7 mouse cellular contexts compared by ENCODE assay signal in genomic region chr10:39646629-39647019, GRCm38 (mm10). TPM values are rescaled to one million over a fixed set of nuclear protein-coding genes. Genes with fewer than 3 reads are reported as not detected.
DNase-seq lines count a peak whose midpoint lies in the region; ATAC-seq and TF ChIP-seq lines count a peak whose summit lies in the region.

No protein-coding gene starts in this region.

- H3K4me2 ChIP-seq in forebrain, embryonic 12.5 days: no peak overlapping the region
- H3K4me2 ChIP-seq in intestine, embryonic 14.5 days (ENCODE audit: low read length): peak overlapping the region; percentile 2; the same call in 1 of the 2 replicates
- peak overlapping the region; percentile 23; the same call in 1 of the 2 replicates for H3K4me2 ChIP-seq in lung, embryonic 14.5 days

- peaks cover 13% of the 10 kb centered on the region for H3K4me1 ChIP-seq in forebrain, embryonic 12.5 days
- H3K4me1 ChIP-seq in intestine, embryonic 14.5 days (replicated peaks; ENCODE audit: control insufficient read depth, insufficient read depth, low read length): peaks cover 17% of the 10 kb centered on the region
- peaks cover 17% of the 10 kb centered on the region for H3K4me1 ChIP-seq in lung, embryonic 14.5 days (ENCODE audit: insufficient read depth)

- no peaks in the 10 kb centered on the region for H3K9me3 ChIP-seq in forebrain, embryonic 12.5 days
- no peaks in the 10 kb centered on the region for H3K9me3 ChIP-seq in intestine, embryonic 14.5 days (ENCODE audit: control insufficient read depth, low read length)
- H3K9me3 ChIP-seq in lung, embryonic 14.5 days (ENCODE audit: low read depth, low read length): no peaks in the 10 kb centered on the region

- 60% methylated on average over 14 of the region's 14 CpGs for WGBS in forebrain, embryonic 12.5 days
- WGBS in intestine, embryonic 14.5 days: 21% methylated on average over 14 of the region's 14 CpGs
- 19% methylated on average over 14 of the region's 14 CpGs for WGBS in lung, embryonic 14.5 days

- peaks cover 15% of the 10 kb centered on the region for H3K36me3 ChIP-seq in forebrain, embryonic 12.5 days (replicated peaks)
- peaks cover 64% of the 10 kb centered on the region for H3K36me3 ChIP-seq in intestine, embryonic 14.5 days (ENCODE audit: control insufficient read depth, insufficient read depth, low read length)
- H3K36me3 ChIP-seq in lung, embryonic 14.5 days (ENCODE audit: insufficient read depth): peaks cover 54% of the 10 kb centered on the region

- peak; percentile 75 for DNase-seq in testis, postnatal 10 days (ENCODE audit: low spot score)
- no peak for DNase-seq in testis, postnatal 14 days (ENCODE audit: low spot score)
- no peak for DNase-seq in intestine, embryonic 14.5 days (ENCODE audit: low spot score)
- DNase-seq in lung, embryonic 14.5 days: peak; percentile 93
- DNase-seq in urinary bladder, postnatal 36 days (ENCODE audit: low spot score in 2 of 2): no peak
- DNase-seq in natural killer cell, adult 2 months (ENCODE audit: low spot score in 2 of 2): no peak

- peak overlapping the region; percentile 66 for H3K27ac ChIP-seq in forebrain, embryonic 12.5 days
- peak overlapping the region; percentile 71 for H3K27ac ChIP-seq in intestine, embryonic 14.5 days (ENCODE audit: low read depth)
- H3K27ac ChIP-seq in lung, embryonic 14.5 days (ENCODE audit: low read depth): peak overlapping the region; percentile 68

- ATAC-seq in forebrain, embryonic 12.5 days (ENCODE audit: low FRiP score): peak; percentile 57; the same call in 1 of the 2 replicates
- 0 out of 2 replicates have a peak, but pooled peaks have one; percentile 40 for ATAC-seq in intestine, embryonic 14.5 days (replicated peaks; ENCODE audit: low FRiP score, low TSS enrichment, low read depth)
- ATAC-seq in lung, embryonic 14.5 days (ENCODE audit: insufficient read depth): peak; percentile 85

- H3K27me3 ChIP-seq in forebrain, embryonic 12.5 days: no peaks in the 10 kb centered on the region
- no peaks in the 10 kb centered on the region for H3K27me3 ChIP-seq in intestine, embryonic 14.5 days (replicated peaks; ENCODE audit: control insufficient read depth, insufficient read depth, low read length)
- H3K27me3 ChIP-seq in lung, embryonic 14.5 days (ENCODE audit: insufficient read depth, low read length): no peaks in the 10 kb centered on the region

- H3K9ac ChIP-seq in forebrain, embryonic 12.5 days: no peak overlapping the region
- no peak overlapping the region for H3K9ac ChIP-seq in intestine, embryonic 14.5 days (ENCODE audit: low read length)
- no peak overlapping the region for H3K9ac ChIP-seq in lung, embryonic 14.5 days

- no peak overlapping the region for H3K4me3 ChIP-seq in forebrain, embryonic 12.5 days (replicated peaks)
- H3K4me3 ChIP-seq in intestine, embryonic 14.5 days (ENCODE audit: low read depth, low read length): no peak overlapping the region
- H3K4me3 ChIP-seq in lung, embryonic 14.5 days (ENCODE audit: low read depth, low read length): no peak overlapping the region

- TF ChIP-seq CTCF in lung, embryonic 14.5 days (IDR thresholded peaks at IDR 0.05; ENCODE audit: low read depth): no peak

RNA-seq across cellular contexts. Expression of gene Traf3ip2, which starts 33.9 kb away (rescaled TPM):
- polyA plus RNA-seq in forebrain, embryonic 12.5 days (2016; fragmentation: Nextera tagmentation; extraction: Ambion mirVana): 4.7 and 6.0 TPM in 2 replicates
- 27.8 and 28.5 TPM in 2 replicates for polyA plus RNA-seq in intestine, embryonic 14.5 days (2014; fragmentation: Nextera tagmentation; extraction: Ambion mirVana)
- 27.9 TPM in 2 replicates for polyA plus RNA-seq in lung, embryonic 14.5 days (2014; fragmentation: Nextera tagmentation; extraction: Ambion mirVana)

Comparison
In these comparisons a context has a peak if more than half of its experiments do, and no peak if none do; other contexts are left out.
1. DNase-seq: peak in testis, postnatal 10 days (single experiment) and lung, embryonic 14.5 days (single experiment); none in testis, postnatal 14 days (single experiment), intestine, embryonic 14.5 days (single experiment), urinary bladder, postnatal 36 days (0 of 2) and natural killer cell, adult 2 months (0 of 2).
2. Peak in every context shown above with its lines, with median percentiles within 50 percentile points of each other: ATAC-seq and H3K27ac ChIP-seq.